Mouse (Mus musculus) stomach, embryonic 16.5 days (tissue): Measurements from ENCODE around the gene Nckap1. TPM values are rescaled to one million over a fixed set of nuclear protein-coding genes. Genes with fewer than 3 reads are reported as not detected.

Experiments
- ATAC-seq: fragments of 200-750 bp; cut with Nextera tagmentation; 2 replicates; pipeline ENCODE4 v1.8.0; 2017; ENCODE audit warnings: moderate number of reproducible peaks, moderate TSS enrichment; ENCODE audit not compliant: insufficient read depth, low FRiP score
- H3K27ac ChIP-seq: fragments of 300-500 bp; sonication (generic); 2 replicates; pipeline ENCODE4 v1.5.1; 2014; ENCODE audit warnings: low read length
- H3K27me3 ChIP-seq: fragments of 300-500 bp; sonication (generic); 2 replicates; pipeline ENCODE4 v1.6.1; 2014; ENCODE audit warnings: low read length, control low read depth, mixed read lengths; ENCODE audit not compliant: control insufficient read depth, insufficient read depth
- H3K36me3 ChIP-seq: fragments of 300-500 bp; sonication (generic); 2 replicates; pipeline ENCODE4 v1.6.1; 2014; ENCODE audit warnings: low read length; ENCODE audit not compliant: control insufficient read depth, insufficient read depth
- H3K4me1 ChIP-seq: fragments of 300-500 bp; sonication (generic); 2 replicates; pipeline ENCODE4 v1.6.1; 2014; ENCODE audit warnings: low read length, control low read depth, mixed read lengths; ENCODE audit not compliant: control insufficient read depth, insufficient read depth
- H3K4me2 ChIP-seq: fragments of 300-500 bp; sonication (generic); 2 replicates; pipeline ENCODE4 v1.6.1; 2014; ENCODE audit warnings: low read depth, low read length, mixed read lengths
- H3K4me3 ChIP-seq: fragments of 300-500 bp; sonication (generic); replicated peaks from 2 replicates; pipeline ENCODE4 v1.5.1; 2014; ENCODE audit warnings: mild to moderate bottlenecking, low read length
- H3K9ac ChIP-seq: fragments of 300-500 bp; sonication (generic); 2 replicates; pipeline ENCODE4 v1.6.1; 2014; ENCODE audit warnings: low read length
- H3K9me3 ChIP-seq: fragments of 300-500 bp; sonication (generic); replicated peaks from 2 replicates; pipeline ENCODE4 v1.6.1; 2016; ENCODE audit warnings: low read length, control low read depth; ENCODE audit not compliant: control insufficient read depth
- WGBS: fragments of 180-500 bp; shearing (Covaris S2); extraction: QIAGEN DNeasy Blood & Tissue Kit; methylation state at CpG from one replicate; pipeline ENCODE4 v1.1.7; 2014; 5-methylcytosine and 5-hydroxymethylcytosine counted together
- polyA plus RNA-seq: library from polyadenylated mRNA; unstranded; fragments of >200 nt; fragmentation: Nextera tagmentation; extraction: Ambion mirVana; gene quantifications from 2 replicates; pipeline ENCODE4 v1.2.1, GENCODE M21; 2015

The Nckap1 gene
- polyA plus RNA-seq, 1 experiment from 2014 or later, result 43.8 TPM

DNA sequence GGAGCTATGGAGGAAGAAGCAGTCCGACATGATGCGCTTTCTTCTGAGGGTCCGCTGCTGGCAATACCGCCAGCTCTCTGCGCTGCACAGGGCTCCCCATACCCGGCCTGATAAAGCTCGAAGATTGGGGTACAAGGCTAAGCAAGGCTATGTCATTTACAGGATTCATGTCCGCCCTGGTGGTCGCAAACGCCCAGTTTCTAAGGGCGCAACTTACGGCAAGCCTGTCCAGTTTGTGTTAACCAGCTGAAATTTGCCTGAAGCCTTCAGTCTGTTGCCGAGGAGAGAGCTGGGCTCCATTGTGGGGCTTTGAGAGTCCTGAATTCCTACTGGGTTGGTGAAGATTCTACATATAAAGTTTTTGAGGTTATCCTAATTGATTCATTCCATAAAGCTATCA lies 21.6 kb upstream of the Nckap1 start:
- Histone ChIP-seq H3K4me1 (no peaks in the 10 kb centered on the region), H3K4me2 (no peak overlapping the region), H3K9me3 (no peaks in the 10 kb centered on the region)

DNA sequence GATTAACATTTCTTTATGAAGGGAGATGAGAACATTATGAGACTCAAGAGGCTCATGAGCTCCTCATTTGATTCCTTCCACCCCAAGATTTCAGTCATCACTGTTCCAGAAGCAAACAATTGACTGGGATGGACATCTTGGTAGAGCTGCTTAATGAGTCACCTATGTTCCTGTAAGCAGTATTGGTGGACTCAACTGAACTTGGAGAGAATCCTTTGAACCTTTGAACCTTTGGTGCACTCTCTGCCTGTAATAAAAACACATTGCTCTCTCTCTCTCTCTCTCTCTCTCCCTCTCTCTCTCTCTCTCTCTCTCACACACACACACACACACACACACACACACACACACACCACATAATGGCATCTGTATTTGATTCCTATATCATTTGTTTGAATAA lies 19.4 kb upstream of the Nckap1 start:
- no peaks in the 10 kb centered on the region for H3K27me3 ChIP-seq

More for the DNA sequence above, 21.6 kb upstream of the Nckap1 start:
- Histone ChIP-seq H3K27me3 (no peaks in the 10 kb centered on the region), H3K9ac (no peak overlapping the region), H3K36me3 (no peaks in the 10 kb centered on the region), H3K4me3 (no peak overlapping the region), H3K27ac (no peak overlapping the region)
- 93% methylated on average over 13 of the region's 13 CpGs for WGBS
- ATAC-seq, result no peak

DNA sequence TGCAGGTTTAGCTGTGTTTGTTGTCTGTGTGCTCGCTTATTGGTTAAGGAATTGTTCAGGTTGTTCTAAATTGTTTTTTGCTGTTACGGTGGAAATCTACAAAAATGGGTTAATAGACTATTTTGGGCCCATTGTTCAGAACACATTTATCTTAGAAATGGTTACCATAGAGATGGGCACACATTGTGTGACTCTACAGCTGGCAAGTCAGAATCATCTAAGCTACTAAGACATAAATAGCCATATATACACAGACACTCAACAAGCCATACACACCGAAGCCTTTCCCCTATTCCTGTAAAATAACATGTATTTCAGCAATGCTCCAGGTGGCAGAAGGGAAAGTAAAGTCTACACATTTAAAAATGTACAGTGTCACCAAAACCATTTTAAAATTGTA lies 18.7 kb upstream of the Nckap1 start:
- whole genome bisulfite sequencing, result 87% methylated on average over 3 of the region's 3 CpGs
- H3K9me3 ChIP-seq, result no peaks in the 10 kb centered on the region
- no peaks in the 10 kb centered on the region for H3K4me1 ChIP-seq
- no peak overlapping the region for H3K4me2 ChIP-seq
- no peaks in the 10 kb centered on the region for H3K36me3 ChIP-seq
- H3K27ac ChIP-seq, result no peak overlapping the region
- H3K4me3 ChIP-seq, result no peak overlapping the region
- H3K9ac ChIP-seq, result no peak overlapping the region
- no peaks in the 10 kb centered on the region for H3K27me3 ChIP-seq
- no peak for ATAC-seq

More for the DNA sequence above, 19.4 kb upstream of the Nckap1 start:
- Histone ChIP-seq H3K9ac (no peak overlapping the region), H3K4me1 (no peaks in the 10 kb centered on the region), H3K4me2 (no peak overlapping the region), H3K27ac (no peak overlapping the region), H3K4me3 (no peak overlapping the region), H3K9me3 (no peaks in the 10 kb centered on the region), H3K36me3 (no peaks in the 10 kb centered on the region)
- no peak for ATAC-seq

DNA sequence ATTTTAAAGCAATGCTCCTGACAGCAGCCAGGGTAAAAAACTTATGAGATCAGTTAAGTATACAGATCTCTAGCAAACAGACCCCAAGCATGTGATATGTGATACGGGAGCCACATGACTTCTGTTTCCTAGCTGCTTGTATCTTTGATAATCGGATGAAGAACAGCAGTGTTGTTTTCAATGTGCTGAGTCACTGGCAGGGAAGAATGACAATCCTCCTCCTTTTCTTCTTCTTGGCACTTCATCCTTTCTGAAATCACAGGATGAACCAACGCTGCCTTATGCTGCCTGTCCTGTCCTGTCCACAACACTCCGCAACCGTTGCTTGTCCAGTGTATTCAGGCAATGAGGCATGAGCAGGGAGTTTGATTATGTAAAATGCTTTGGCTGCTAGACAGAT lies 15.8 kb upstream of the Nckap1 start:
- WGBS, result 73% methylated on average over 5 of the region's 5 CpGs
- no peak for ATAC-seq
- no peaks in the 10 kb centered on the region for H3K4me1 ChIP-seq

DNA sequence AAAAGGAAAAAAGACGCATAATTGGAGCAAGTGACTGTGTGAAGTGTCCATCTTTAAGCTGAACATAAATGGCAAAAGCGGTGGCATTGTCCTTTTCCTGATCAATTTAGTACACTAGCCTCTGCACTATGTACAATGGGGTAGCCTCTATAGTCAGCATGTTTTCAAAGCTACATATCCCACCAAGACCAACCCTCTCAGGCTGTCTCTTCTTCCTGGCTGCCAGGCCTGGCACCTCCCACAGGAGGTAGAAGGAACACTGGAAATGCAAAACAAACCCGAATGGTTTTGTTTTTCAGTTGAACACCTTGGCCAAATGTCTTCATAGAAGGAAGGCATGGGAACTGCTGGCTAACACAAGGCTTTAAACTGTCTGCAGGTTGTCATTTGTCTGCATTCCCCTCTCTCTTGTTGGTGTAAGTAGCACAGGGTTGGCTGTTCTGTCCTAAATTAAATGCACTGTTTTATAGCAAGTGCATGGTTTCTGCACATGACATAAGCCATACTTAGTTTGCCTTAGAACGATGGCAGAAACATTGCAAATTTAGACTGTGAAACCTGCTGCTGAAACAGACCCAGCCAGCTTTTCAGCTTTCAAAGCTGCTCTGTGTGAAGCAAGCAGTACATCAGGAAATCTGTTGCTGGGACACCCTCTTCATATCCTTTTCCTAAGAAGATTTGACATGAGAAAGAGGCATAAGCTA lies 13.2 kb upstream of the Nckap1 start:
- ATAC-seq, result no peak
- no peak overlapping the region for H3K27ac ChIP-seq
- no peak overlapping the region for H3K9ac ChIP-seq
- WGBS, result 70% methylated on average over 4 of the region's 4 CpGs
- no peaks in the 10 kb centered on the region for H3K27me3 ChIP-seq
- no peak overlapping the region for H3K4me3 ChIP-seq
- H3K4me2 ChIP-seq, result no peak overlapping the region
- no peaks in the 10 kb centered on the region for H3K36me3 ChIP-seq
- no peaks in the 10 kb centered on the region for H3K9me3 ChIP-seq
- no peaks in the 10 kb centered on the region for H3K4me1 ChIP-seq

More for the DNA sequence above, 15.8 kb upstream of the Nckap1 start:
- H3K9ac ChIP-seq, result no peak overlapping the region
- no peaks in the 10 kb centered on the region for H3K27me3 ChIP-seq
- H3K4me2 ChIP-seq, result no peak overlapping the region
- no peaks in the 10 kb centered on the region for H3K36me3 ChIP-seq
- H3K27ac ChIP-seq, result no peak overlapping the region
- H3K9me3 ChIP-seq, result no peaks in the 10 kb centered on the region
- no peak overlapping the region for H3K4me3 ChIP-seq

DNA sequence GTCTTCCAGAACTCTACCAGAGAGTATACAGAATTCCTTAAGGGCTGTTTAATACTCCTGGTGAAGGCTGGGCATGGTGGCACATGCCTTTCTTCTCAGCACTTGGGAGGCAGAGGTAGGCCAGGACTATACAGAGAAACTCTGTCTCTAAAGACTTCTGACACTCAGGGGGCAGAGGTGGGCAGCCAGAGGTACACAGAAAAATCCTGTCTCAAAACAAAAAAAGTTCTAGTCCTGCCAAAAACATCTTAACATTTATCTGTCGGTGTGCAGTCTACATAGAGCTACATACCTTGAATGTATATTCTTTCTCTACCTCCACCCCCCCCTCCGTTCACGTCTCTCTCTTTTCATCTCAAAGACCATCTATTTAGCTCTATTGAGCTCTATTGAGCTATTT lies 1.2 kb upstream of the Nckap1 start:
- peaks cover 13% of the 10 kb centered on the region for H3K4me1 ChIP-seq
- no peak overlapping the region for H3K4me3 ChIP-seq
- 88% methylated on average over 3 of the region's 3 CpGs for WGBS

DNA sequence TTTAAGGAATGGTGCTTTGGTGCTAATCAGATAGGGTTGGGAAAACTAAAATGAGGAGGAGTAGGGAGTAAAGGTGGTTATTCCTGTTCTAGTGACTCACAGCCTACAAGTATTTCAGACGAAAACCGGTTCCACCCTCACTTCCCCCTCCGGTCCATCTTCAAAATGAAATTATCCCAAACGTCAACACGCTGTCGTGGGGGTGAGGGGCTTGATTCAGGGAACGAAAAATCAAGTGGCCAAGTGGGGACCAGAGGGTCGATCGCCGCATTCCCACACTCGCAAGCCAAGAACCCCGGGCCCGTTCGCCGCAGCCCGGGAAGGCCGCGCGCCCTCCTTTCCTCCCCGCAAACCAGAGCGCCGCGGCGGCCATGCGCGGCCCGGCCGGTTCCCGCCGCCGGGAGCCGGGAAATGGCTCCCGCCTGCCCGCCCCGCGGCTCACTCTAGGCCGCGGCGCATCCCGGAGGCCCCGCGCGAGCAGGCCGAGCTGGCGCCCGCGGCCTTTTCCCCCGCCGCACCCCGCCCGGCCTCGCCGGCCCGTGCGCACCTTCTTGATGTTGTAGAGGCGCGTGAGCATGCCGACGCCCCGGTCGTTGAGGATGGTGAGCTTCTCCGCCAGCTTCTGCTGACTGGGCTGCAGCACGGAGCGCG lies 744 bp downstream of the Nckap1 start:
- H3K9ac ChIP-seq, result peak overlapping the region; percentile 94
- peaks cover 13% of the 10 kb centered on the region for H3K4me1 ChIP-seq
- H3K36me3 ChIP-seq, result no peaks in the 10 kb centered on the region
- under 1% methylated on average over 62 of the region's 65 CpGs for WGBS
- peak; percentile 72 for ATAC-seq
- H3K27me3 ChIP-seq, result no peaks in the 10 kb centered on the region
- peak overlapping the region; percentile 99 for H3K27ac ChIP-seq
- peak overlapping the region; percentile 68 for H3K4me3 ChIP-seq
- no peaks in the 10 kb centered on the region for H3K9me3 ChIP-seq
- H3K4me2 ChIP-seq, result peak overlapping the region; percentile 72

More for the DNA sequence above, 1.2 kb upstream of the Nckap1 start:
- no peak overlapping the region for H3K4me2 ChIP-seq
- H3K27ac ChIP-seq, result no peak overlapping the region
- no peaks in the 10 kb centered on the region for H3K27me3 ChIP-seq
- no peak for ATAC-seq
- no peak overlapping the region for H3K9ac ChIP-seq
- H3K9me3 ChIP-seq, result no peaks in the 10 kb centered on the region
- H3K36me3 ChIP-seq, result no peaks in the 10 kb centered on the region

DNA sequence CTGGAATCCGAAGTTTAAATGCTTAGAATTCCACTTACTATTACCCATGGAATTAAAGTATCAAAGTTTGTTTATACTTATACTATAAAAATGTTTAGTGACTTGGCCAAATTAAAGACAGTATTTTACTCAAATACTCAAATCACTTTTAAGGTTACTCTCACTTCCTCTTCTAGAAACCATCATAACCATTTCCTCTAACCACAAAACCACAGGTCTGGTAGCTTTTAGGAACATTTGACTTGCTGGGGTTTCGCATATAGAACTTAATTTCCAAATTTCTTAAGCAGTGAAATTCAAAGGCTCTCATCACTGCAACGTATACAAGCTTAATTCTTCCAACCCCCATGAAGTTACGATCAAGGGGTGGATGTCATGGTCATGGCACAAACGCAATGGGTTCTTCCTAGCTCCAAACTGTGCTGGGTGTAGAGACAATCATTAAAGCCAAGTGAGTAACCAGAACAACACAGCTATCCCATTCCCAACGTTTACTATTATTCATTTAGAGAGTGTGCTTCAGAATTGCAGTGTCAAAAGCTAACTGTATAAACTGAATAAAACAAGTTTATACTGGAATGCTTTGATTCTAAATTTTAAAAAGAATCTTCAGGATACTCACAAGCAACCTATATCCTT lies 1.8 kb downstream of the Nckap1 start:
- H3K4me3 ChIP-seq, result peak overlapping the region; percentile 31
- H3K36me3 ChIP-seq, result no peaks in the 10 kb centered on the region
- 37% methylated on average over 6 of the region's 6 CpGs for WGBS
- peak overlapping the region; percentile 72 for H3K4me2 ChIP-seq
- H3K27ac ChIP-seq, result peak overlapping the region; percentile 3; the same call in 1 of the 2 replicates
- H3K27me3 ChIP-seq, result no peaks in the 10 kb centered on the region
- no peaks in the 10 kb centered on the region for H3K9me3 ChIP-seq
- ATAC-seq, result no peak
- H3K9ac ChIP-seq, result no peak overlapping the region
- peaks cover 13% of the 10 kb centered on the region for H3K4me1 ChIP-seq

DNA sequence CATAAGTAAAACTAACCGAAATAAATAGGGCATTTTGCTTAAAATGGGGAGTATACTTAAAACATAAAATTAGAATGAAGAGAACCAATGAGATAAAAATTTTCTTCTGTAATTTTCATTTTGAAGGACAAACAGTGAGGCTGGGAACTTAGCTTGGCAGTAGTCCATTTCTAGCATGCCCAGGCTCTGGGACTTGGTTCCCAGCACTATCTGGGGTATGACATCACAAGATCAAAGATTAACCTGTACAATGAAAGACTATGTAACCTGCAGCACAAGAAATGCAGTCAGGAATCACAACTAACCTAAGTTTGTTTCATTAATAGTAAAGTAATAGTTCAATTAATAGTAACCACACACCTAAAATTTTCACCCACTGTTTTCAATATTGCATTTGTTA lies 3.9 kb downstream of the Nckap1 start:
- Histone ChIP-seq H3K9me3 (no peaks in the 10 kb centered on the region), H3K36me3 (no peaks in the 10 kb centered on the region), H3K4me1 (peaks cover 13% of the 10 kb centered on the region), H3K27ac (no peak overlapping the region), H3K27me3 (no peaks in the 10 kb centered on the region), H3K4me3 (no peak overlapping the region), H3K9ac (no peak overlapping the region), H3K4me2 (no peak overlapping the region)
- 96% methylated on average over 1 of the region's 1 CpGs for WGBS
- ATAC-seq, result no peak
